Mouse (Mus musculus) retina, postnatal 1 day (tissue): ENCODE results near the gene Smagp.
"Not testable (repeated sequence)": the region's sequence is repeated elsewhere in the genome, so short reads cannot be mapped to it uniquely, and the experiment has no call there.

Experiments used
- DNase-seq: peaks from one replicate; pipeline ENCODE4 v3.0.0-alpha.2; 2012

Gene Smagp

GRCm38 (mm10) chr15:100622164-100622563 lies 14.6 kb downstream of the Smagp start:
- no peak for DNase-seq

GRCm38 (mm10) chr15:100621671-100622070 lies 15.1 kb downstream of the Smagp start:
- DNase-seq: not testable (repeated sequence)

- DNase-seq: no peak
Observed at GRCm38 (mm10) chr15:100619200-100619599, 17.5 kb downstream of the Smagp start.

GRCm38 (mm10) chr15:100616221-100616620 lies 20.5 kb downstream of the Smagp start:
- no peak for DNase-seq

- peak; percentile 95 for DNase-seq
Observed at GRCm38 (mm10) chr15:100615825-100616220, 20.9 kb downstream of the Smagp start.

GRCm38 (mm10) chr15:100614996-100615824 lies 21.5 kb downstream of the Smagp start, which contains the start of gene Dazap2:
TSS of gene Dazap2 (plus strand) at chr15:100615349.
- peak; percentile 98 for DNase-seq

- DNase-seq: no peak
Observed at GRCm38 (mm10) chr15:100614218-100614995, 22.3 kb downstream of the Smagp start.

- peak; percentile 85 for DNase-seq
Observed at GRCm38 (mm10) chr15:100613584-100613983, 23.2 kb downstream of the Smagp start.

DNA sequence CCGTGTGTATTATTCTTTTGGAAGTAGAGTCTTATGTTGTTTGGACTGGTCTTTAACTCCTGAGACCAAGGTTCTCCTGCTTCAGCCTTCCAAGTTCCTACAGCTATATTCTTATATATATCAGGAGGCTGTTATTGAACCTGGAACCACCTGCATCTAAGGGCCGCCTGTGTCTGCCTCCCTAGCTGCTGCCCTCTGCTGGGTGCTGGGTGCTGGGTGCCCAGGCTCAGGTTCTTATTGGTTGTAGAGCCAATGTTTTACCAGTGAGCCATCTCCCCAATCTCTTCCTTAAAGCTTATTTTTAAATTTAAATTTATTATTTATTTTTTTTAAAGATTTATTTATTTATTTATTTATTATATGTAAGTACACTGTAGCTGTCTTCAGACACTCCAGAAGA lies 24.3 kb downstream of the Smagp start:
- no peak for DNase-seq

DNA sequence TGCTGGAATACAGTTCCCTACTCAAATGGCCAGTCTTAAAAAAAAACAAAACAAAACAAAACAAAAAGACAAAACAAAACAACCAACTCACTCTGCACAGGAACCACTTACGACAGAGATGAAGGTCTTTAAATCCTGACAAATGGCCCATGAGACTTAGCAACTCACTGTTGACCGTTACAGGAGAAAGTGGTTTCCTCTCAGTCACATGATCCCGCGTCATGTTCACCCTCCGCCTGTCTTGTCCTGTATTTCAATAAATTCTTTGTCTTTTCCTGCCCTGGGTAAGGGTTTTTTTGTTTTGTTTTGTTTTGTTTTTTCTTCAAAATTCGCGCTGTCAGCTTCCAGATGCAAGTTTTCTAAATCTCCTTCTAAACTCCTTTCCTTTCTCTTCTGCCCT lies 24.8 kb downstream of the Smagp start:
- no peak for DNase-seq

DNA sequence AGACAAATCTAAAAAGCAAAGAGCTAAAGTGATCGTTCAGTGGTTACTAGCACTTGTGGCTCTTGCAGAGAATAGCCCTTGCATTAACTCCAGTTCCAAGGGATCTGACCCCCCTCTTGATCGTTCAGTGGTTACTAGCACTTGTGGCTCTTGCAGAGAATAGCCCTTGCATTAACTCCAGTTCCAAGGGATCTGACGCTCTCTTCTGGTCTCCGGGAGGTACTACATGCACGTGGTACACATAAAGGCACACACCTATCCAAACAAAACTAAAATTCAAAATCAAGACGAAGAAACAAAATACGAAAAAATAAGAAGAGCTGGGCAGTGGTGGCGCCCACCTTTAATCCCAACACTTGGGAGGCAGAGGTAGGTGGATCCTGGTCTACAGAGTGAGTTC lies 30.1 kb downstream of the Smagp start:
- DNase-seq: not testable (repeated sequence)

DNA sequence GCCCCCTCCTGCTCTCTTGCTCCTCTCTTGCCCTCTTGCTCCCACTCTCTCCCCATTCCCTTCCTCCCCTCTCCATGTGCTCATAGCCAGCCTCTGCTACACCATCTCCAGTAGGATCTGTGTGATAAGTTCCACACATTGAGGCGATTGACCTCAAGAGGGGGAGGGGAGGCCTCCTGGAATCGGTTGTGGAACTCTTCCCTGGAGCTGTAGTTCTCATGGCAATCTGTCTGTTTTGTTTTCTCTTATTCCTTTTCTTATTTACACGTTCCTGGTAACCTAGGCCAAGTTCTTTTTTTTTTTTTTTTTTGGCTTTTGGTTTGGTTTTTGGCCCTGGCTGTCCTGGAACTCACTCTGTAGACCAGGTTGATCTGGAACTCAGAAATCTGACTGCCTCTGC lies 35.1 kb downstream of the Smagp start:
- no peak for DNase-seq

DNA sequence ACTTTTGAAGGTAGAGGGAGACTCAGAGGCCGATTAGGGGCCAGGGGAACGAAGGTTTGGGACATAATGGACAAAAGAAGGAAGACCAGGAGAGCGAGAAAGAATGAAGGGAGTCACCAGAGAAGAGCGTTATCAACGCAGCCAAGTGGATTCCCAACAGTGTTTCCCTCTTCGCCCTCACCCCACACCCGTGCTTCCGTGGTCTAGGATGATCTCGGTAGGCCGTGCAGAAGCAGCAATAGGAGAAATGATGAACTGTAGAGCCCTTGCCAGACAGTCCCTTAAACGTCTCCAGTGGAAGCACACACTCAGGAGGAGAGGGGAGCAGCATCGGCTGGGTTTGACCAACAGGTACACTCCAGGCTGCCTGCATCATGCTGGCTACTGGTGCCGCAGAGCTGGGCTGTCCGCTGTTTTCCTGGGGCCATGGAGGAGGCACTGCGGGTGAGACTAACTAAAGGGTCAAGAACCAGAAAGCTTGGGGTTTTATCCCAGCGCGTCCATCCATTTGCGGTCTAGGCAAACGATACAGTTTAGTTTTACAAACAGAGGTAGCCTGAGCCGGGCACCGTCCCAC lies 36.0 kb downstream of the Smagp start:
- no peak for DNase-seq

GRCm38 (mm10) chr15:100600047-100600695 lies 36.6 kb downstream of the Smagp start:
- DNase-seq: peak; percentile 93

DNA sequence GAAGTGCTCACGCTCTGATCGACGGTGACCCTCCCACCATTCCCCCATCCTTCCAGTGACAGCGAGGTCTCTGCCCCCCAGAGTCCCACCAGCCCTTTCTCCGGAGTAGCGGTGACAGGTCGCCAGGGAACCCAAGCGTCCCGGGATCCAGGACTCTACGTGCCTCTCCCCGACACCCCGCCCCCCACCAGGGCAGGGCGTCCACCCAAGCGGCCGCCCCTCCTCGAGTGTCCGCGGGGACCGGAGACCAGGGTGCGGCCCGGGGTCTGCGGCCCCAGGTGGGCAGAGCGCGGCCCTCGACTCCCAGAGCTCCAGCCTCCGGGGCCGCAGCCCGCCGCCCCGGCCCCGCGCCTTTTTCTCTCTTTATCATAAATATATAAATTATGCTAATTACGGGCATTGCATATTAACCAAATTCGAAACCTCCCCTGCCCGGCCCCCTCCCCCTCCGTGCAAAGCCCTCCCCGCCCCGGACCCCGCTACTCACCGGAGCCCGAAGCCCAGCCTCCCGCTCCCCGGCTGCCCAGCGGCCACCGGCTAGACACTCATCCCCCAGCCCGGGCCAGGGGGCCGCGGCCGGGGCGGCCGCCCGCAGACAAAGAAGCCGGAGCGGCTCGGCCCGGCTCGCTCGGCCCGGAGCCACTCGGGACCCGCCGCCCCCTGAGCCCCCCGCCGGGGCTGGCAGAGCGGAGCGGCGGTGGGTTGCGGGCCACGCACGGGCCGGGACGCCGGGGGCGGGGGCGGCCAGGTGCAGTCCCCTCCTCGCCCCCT lies 37.3 kb downstream of the Smagp start, which contains the start of gene Pou6f1:
Pou6f1 (minus strand) TSS at position 709 of the 771 bp plus-strand sequence.
- DNase-seq: no peak

GRCm38 (mm10) chr15:100598883-100599275 lies 37.9 kb downstream of the Smagp start:
- peak; percentile 50 for DNase-seq

DNA sequence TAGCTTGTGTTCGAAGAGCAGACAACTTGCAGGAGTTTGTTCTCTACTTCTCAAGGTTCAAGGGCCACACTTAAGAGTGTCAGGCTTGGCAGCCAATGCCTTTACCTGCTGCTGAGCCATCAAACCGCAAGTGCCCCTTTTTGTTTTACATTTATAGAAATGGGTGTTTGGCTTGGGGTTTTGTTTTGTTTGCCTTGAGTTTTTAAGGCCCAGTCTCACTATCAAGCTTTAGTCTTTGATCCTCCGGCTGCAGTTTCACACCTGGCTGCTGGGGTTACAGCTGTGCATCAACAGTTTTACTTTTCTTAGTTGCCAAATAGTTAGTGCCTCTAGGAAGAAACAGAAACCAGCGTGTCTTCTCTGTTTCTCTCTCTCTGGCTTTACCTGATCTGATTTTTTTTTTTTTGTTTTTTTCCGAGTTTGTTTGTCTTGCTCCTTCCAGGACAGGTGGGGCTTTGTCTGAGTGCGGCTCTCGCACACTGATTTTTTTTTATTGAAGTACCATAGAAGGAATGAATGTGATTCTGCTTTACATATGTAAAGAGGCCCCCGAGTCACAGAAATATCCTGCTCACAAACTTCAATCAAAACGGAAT lies 38.4 kb downstream of the Smagp start:
- DNase-seq: no peak

GRCm38 (mm10) chr15:100592817-100593216 lies 43.9 kb downstream of the Smagp start:
- no peak for DNase-seq

- DNase-seq: no peak
Observed at GRCm38 (mm10) chr15:100590436-100590835, 46.3 kb downstream of the Smagp start.

DNA sequence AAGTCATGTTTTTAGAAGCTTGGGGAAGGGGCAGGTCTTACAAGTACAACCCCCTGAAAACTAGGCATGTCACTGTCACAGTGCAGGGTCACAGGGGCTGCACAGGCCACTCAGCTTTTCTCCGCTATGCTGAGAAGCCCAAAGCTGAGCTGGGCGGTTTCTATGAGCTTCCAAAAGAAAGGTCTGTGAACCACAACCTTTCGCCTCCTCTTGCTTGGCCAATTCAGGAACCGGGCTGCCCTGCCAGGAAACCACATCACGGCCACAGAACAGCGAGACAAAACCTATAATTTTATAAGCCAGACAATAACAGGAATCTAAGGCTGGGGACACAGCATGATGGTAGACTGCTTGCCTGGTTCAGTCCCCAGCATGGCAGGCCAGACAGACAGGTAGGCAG lies 48.4 kb downstream of the Smagp start:
- no peak for DNase-seq

DNA sequence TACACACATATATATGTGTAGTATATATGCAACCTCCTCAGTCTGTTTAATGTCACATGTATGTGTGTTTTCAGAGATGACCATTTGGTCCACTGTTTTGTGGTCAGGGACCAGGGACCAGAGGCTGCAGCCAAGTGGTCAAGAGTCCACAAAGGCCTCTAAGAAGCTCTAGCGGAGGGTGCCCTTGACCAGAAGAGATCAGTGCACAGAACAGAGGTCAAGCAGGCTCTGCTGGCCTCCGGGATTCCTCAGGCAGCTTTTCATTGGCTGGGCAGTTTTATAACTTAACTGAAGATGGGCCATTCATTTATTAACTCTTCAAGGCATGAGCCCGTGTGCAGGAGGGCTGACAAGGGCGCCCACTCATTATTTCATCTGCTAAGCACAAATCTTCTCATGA lies 49.6 kb downstream of the Smagp start:
- no peak for DNase-seq

- no peak for DNase-seq
Observed at GRCm38 (mm10) chr15:100585931-100586330, 50.8 kb downstream of the Smagp start.
